Mouse (Mus musculus) inflammation-experienced regulatory T-cells, adult 16 weeks (primary cell): ENCODE measurements around the gene Gm20532. TPM values are rescaled to one million over a fixed set of nuclear protein-coding genes. Genes with fewer than 3 reads are reported as not detected.

Experiments used
- polyA plus RNA-seq: library from polyadenylated mRNA; unstranded; fragments of 100-300 nt; shearing (Covaris generic); gene quantifications from one replicate; pipeline ENCODE4 v1.2.1, GENCODE M21; 2017

The Gm20532 gene
- not detected for polyA plus RNA-seq

GRCm38 (mm10) chr2:26586294-26587043 lies at the start of gene Gm20532:
TSS of gene Gm20532 (plus strand) at chr2:26586639.

GRCm38 (mm10) chr2:26579714-26580113 lies 6.7 kb upstream of the Gm20532 start, which contains the start of gene Egfl7:
TSS of gene Egfl7 (plus strand) at chr2:26580014.

GRCm38 (mm10) chr2:26603720-26604671 lies 17.6 kb downstream of the Gm20532 start, which contains the start of gene Agpat2:
TSS of gene Agpat2 (minus strand) at chr2:26604417.

GRCm38 (mm10) chr2:26627921-26628739 lies 41.7 kb downstream of the Gm20532 start, which contains the start of gene Fam69b:
TSS of gene Fam69b (plus strand) at chr2:26628457.

GRCm38 (mm10) chr2:26671182-26671581 lies 84.7 kb downstream of the Gm20532 start, which contains the start of gene Lcn4:
TSS of gene Lcn4 (minus strand) at chr2:26671282.

Other genes with a start within 250 kb of the Gm20532 start
- 16.5 TPM for gene Dnlz, start 234.5 kb upstream of the Gm20532 start, polyA plus RNA-seq
- 3.7 TPM for gene Card9, start 225.7 kb upstream of the Gm20532 start, polyA plus RNA-seq
- gene Snapc4, start 206.0 kb upstream of the Gm20532 start, polyA plus RNA-seq: 53.5 TPM
- gene Entr1, start 197.3 kb upstream of the Gm20532 start, polyA plus RNA-seq: 55.7 TPM
- 118 TPM for gene Pmpca, start 197.3 kb upstream of the Gm20532 start, polyA plus RNA-seq
- 28.3 TPM for gene Inpp5e, start 177.4 kb upstream of the Gm20532 start, polyA plus RNA-seq
- gene Sec16a, start 141.4 kb upstream of the Gm20532 start, polyA plus RNA-seq: 72.4 TPM
- gene Notch1, start 70.0 kb upstream of the Gm20532 start, polyA plus RNA-seq: 22.0 TPM
- 0.66 TPM for gene Egfl7, start 6.6 kb upstream of the Gm20532 start, polyA plus RNA-seq
- 10.2 TPM for gene Agpat2, start 17.8 kb downstream of the Gm20532 start, polyA plus RNA-seq
- gene Fam69b, start 41.8 kb downstream of the Gm20532 start, polyA plus RNA-seq: 3.2 TPM
- 0.65 TPM for gene Lcn4, start 84.6 kb downstream of the Gm20532 start, polyA plus RNA-seq